ENCODE assay signal across 1 mouse cellular context in the genomic region with DNA sequence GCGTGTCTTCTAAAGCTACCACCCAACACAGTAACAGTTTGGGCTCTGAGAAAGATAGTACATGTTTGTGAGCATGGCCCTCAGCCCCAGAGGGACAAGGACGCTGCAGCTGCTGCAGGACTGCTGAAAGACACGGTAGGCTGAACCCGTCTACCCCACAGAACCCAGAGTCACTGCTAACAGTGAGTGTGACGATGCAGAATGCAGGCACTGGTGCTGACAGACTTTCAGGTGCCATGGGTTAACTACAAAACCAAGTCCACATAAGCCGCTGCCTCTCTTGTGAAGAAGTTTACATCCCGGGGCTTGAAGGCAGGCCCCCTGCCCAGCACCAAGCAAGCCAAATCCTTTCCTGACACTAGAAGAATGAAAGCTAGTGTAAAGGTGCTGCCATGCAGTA.
TF ChIP-seq lines count a peak whose summit lies in the region.

No protein-coding gene starts in this region.

TF ChIP-seq in MEL, 35 proteins besides CTCF, POLR2A, EP300 and RAD21 (continued from another document):
- TF ChIP-seq GABPA (IDR thresholded peaks at IDR 0.05; ENCODE audit: low read depth, low read length) (no peak), MEF2A (IDR thresholded peaks at IDR 0.05; ENCODE audit: extremely low read depth, insufficient replicate concordance, low read depth, low read length, poor library complexity, severe bottlenecking) (no peak), E2F4 (IDR thresholded peaks at IDR 0.05; ENCODE audit: borderline replicate concordance, low read depth, low read length) (no peak), CHD1 (IDR thresholded peaks at IDR 0.05; ENCODE audit: low read depth, low read length) (no peak), JUND (IDR thresholded peaks at IDR 0.05; ENCODE audit: low read depth, low read length) (no peak), USF1 (IDR thresholded peaks at IDR 0.05; ENCODE audit: low read depth, low read length) (no peak)
